Mouse (Mus musculus): ENCODE results near the gene Tnfsf11. TPM values are rescaled to one million over a fixed set of nuclear protein-coding genes. Genes with fewer than 3 reads are reported as not detected.

The Tnfsf11 gene
- polyA plus RNA-seq, 1 experiment from 2014 or later: 0.05 TPM

- Histone ChIP-seq H3K4me2 (no peak overlapping the region), H3K9me3 (replicated peaks) (no peaks in the 10 kb centered on the region), H3K36me3 (replicated peaks) (no peaks in the 10 kb centered on the region), H3K27me3 (no peaks in the 10 kb centered on the region), H3K4me1 (replicated peaks) (no peaks in the 10 kb centered on the region), H3K9ac (no peak overlapping the region), H3K4me3 (replicated peaks) (no peak overlapping the region), H3K27ac (replicated peaks) (no peak overlapping the region)
- WGBS (ENCODE audit: insufficient replicate concordance): 65% methylated on average over 5 of the region's 5 CpGs
- no peak for ATAC-seq (ENCODE audit: insufficient read depth)
Observed at GRCm38 (mm10) chr14:78246601-78247000, 61.2 kb downstream of the Tnfsf11 start.

GRCm38 (mm10) chr14:78244811-78245210 lies 63.0 kb downstream of the Tnfsf11 start:
- no peaks in the 10 kb centered on the region for H3K36me3 ChIP-seq (replicated peaks)
- H3K27ac ChIP-seq (replicated peaks): no peak overlapping the region
- WGBS (ENCODE audit: insufficient replicate concordance): 50% methylated on average over 4 of the region's 4 CpGs
- H3K4me3 ChIP-seq (replicated peaks): no peak overlapping the region
- no peaks in the 10 kb centered on the region for H3K4me1 ChIP-seq (replicated peaks)
- H3K9ac ChIP-seq: no peak overlapping the region
- no peak overlapping the region for H3K4me2 ChIP-seq
- no peaks in the 10 kb centered on the region for H3K9me3 ChIP-seq (replicated peaks)
- ATAC-seq (ENCODE audit: insufficient read depth): no peak
- no peaks in the 10 kb centered on the region for H3K27me3 ChIP-seq

GRCm38 (mm10) chr14:78239346-78239745 lies 68.5 kb downstream of the Tnfsf11 start:
- no peak overlapping the region for H3K9ac ChIP-seq

GRCm38 (mm10) chr14:78237238-78237637 lies 70.6 kb downstream of the Tnfsf11 start:
- Histone ChIP-seq H3K27ac (replicated peaks) (no peak overlapping the region), H3K27me3 (no peaks in the 10 kb centered on the region), H3K36me3 (replicated peaks) (no peaks in the 10 kb centered on the region), H3K4me1 (replicated peaks) (no peaks in the 10 kb centered on the region), H3K4me2 (no peak overlapping the region), H3K9me3 (replicated peaks) (no peaks in the 10 kb centered on the region), H3K9ac (no peak overlapping the region), H3K4me3 (replicated peaks) (no peak overlapping the region)
- no peak for ATAC-seq (ENCODE audit: insufficient read depth)
- 61% methylated on average over 6 of the region's 6 CpGs for WGBS (ENCODE audit: insufficient replicate concordance)

More at GRCm38 (mm10) chr14:78239346-78239745, 68.5 kb downstream of the Tnfsf11 start:
- 62% methylated on average over 6 of the region's 6 CpGs for WGBS (ENCODE audit: insufficient replicate concordance)
- H3K36me3 ChIP-seq (replicated peaks): no peaks in the 10 kb centered on the region
- no peak overlapping the region for H3K4me3 ChIP-seq (replicated peaks)
- H3K4me1 ChIP-seq (replicated peaks): no peaks in the 10 kb centered on the region
- no peaks in the 10 kb centered on the region for H3K9me3 ChIP-seq (replicated peaks)
- no peak overlapping the region for H3K27ac ChIP-seq (replicated peaks)
- no peak for ATAC-seq (ENCODE audit: insufficient read depth)
- H3K4me2 ChIP-seq: no peak overlapping the region
- H3K27me3 ChIP-seq: no peaks in the 10 kb centered on the region

GRCm38 (mm10) chr14:78236144-78236543 lies 71.7 kb downstream of the Tnfsf11 start:
- H3K4me3 ChIP-seq (replicated peaks): no peak overlapping the region
- H3K36me3 ChIP-seq (replicated peaks): no peaks in the 10 kb centered on the region
- H3K27ac ChIP-seq (replicated peaks): no peak overlapping the region
- H3K27me3 ChIP-seq: no peaks in the 10 kb centered on the region
- no peak for ATAC-seq (ENCODE audit: insufficient read depth)
- WGBS (ENCODE audit: insufficient replicate concordance): 46% methylated on average over 4 of the region's 4 CpGs
- no peak overlapping the region for H3K9ac ChIP-seq
- no peaks in the 10 kb centered on the region for H3K4me1 ChIP-seq (replicated peaks)
- H3K4me2 ChIP-seq: no peak overlapping the region
- H3K9me3 ChIP-seq (replicated peaks): no peaks in the 10 kb centered on the region

GRCm38 (mm10) chr14:78235296-78235695 lies 72.5 kb downstream of the Tnfsf11 start:
- no peak overlapping the region for H3K4me2 ChIP-seq
- no peak overlapping the region for H3K9ac ChIP-seq
- no peak overlapping the region for H3K4me3 ChIP-seq (replicated peaks)
- no peaks in the 10 kb centered on the region for H3K4me1 ChIP-seq (replicated peaks)
- H3K36me3 ChIP-seq (replicated peaks): no peaks in the 10 kb centered on the region
- no peak for ATAC-seq (ENCODE audit: insufficient read depth)
- 51% methylated on average over 3 of the region's 3 CpGs for WGBS (ENCODE audit: insufficient replicate concordance)
- H3K9me3 ChIP-seq (replicated peaks): no peaks in the 10 kb centered on the region
- H3K27me3 ChIP-seq: no peaks in the 10 kb centered on the region
- H3K27ac ChIP-seq (replicated peaks): no peak overlapping the region

GRCm38 (mm10) chr14:78229012-78229411 lies 78.8 kb downstream of the Tnfsf11 start:
- H3K4me1 ChIP-seq (replicated peaks): no peaks in the 10 kb centered on the region
- H3K4me3 ChIP-seq (replicated peaks): no peak overlapping the region
- ATAC-seq (ENCODE audit: insufficient read depth): no peak
- H3K9me3 ChIP-seq (replicated peaks): no peaks in the 10 kb centered on the region
- H3K9ac ChIP-seq: no peak overlapping the region
- no peaks in the 10 kb centered on the region for H3K27me3 ChIP-seq
- no peak overlapping the region for H3K4me2 ChIP-seq
- 50% methylated on average over 4 of the region's 4 CpGs for WGBS (ENCODE audit: insufficient replicate concordance)
- H3K36me3 ChIP-seq (replicated peaks): no peaks in the 10 kb centered on the region
- H3K27ac ChIP-seq (replicated peaks): no peak overlapping the region

Small RNAs within 50 kb of the gene (microRNA-seq; reads per million reads assigned to microRNA genes)
- not detected for gene Gm23652

Other genes starting within 250 kb of the Tnfsf11 start
- gene Fam216b, start 219.0 kb downstream of the Tnfsf11 start, polyA plus RNA-seq (2015; fragmentation: Nextera tagmentation; extraction: Ambion mirVana): not detected in 2 replicates
- gene Akap11, start 228.8 kb upstream of the Tnfsf11 start, polyA plus RNA-seq (2015; fragmentation: Nextera tagmentation; extraction: Ambion mirVana): 6.7 and 7.2 TPM in 2 replicates

All from liver, embryonic 15.5 days (tissue).